Mouse (Mus musculus): Measurements from ENCODE around the gene Hexb. TPM values are rescaled to one million over a fixed set of nuclear protein-coding genes. Genes with fewer than 3 reads are reported as not detected.

Hexb gene
- total and polyA plus RNA-seq, 3 experiments, result 31.0 to 75.7 (median 37.9) TPM

DNA sequence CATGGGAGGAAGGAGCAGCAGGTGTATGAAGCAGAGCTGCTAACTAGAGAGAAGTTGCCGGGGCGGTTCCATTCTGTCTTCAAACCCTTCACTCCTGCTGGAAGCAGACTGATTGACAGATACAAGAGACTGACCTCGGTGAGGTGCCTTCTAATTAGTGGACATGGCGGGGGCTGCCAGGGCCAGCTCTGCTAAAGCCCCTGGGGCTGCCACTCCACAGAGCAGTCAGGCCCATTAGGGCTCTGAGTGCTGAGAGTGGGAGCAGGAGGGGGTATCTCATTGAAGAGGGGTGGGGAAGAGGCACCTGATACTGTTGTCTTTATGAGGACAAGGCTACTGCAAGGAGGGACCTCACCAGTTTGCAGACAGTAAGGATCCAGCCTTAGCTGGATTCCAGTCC lies 17.4 kb upstream of the Hexb start:
- in situ Hi-C loops (cut with MboI; ENCODE audit: low pct_ligation_motif_present, low pct_unique_long_range_greater_than_20kb, low sequenced_read_pairs) (no loop called here), dilution Hi-C loops (cut with MboI; ENCODE audit: extremely low pct_ligation_motif_present, extremely low pct_unique_long_range_greater_than_20kb, low sequenced_read_pairs) (no loop called here)
- TF ChIP-seq MAX (IDR thresholded peaks at IDR 0.05; ENCODE audit: low read length), result no peak
- TF ChIP-seq NRF1 (IDR thresholded peaks at IDR 0.05; ENCODE audit: low read depth, low read length), result no peak
- TF ChIP-seq PAX5 (IDR thresholded peaks at IDR 0.05; ENCODE audit: low read length), result no peak
- TF ChIP-seq ZC3H11A (IDR thresholded peaks at IDR 0.05; ENCODE audit: low read depth, low read length), result no peak
- no peak for TF ChIP-seq MXI1 (IDR thresholded peaks at IDR 0.05; ENCODE audit: low read depth, low read length)
- TF ChIP-seq NELFE (IDR thresholded peaks at IDR 0.05; ENCODE audit: low read depth, low read length), result no peak
- TF ChIP-seq KAT2A (IDR thresholded peaks at IDR 0.05; ENCODE audit: insufficient replicate concordance, low read length), result no peak
- TF ChIP-seq BHLHE40 (IDR thresholded peaks at IDR 0.05; ENCODE audit: low read depth, low read length), result no peak
- TF ChIP-seq MEF2A (IDR thresholded peaks at IDR 0.05; ENCODE audit: borderline replicate concordance, low read depth, low read length), result no peak
- no peak for TF ChIP-seq MYC (IDR thresholded peaks at IDR 0.05; ENCODE audit: low read depth, low read length)
- no peak for TF ChIP-seq POLR2AphosphoS2 (IDR thresholded peaks at IDR 0.05; ENCODE audit: low read depth, low read length)
- Histone ChIP-seq H3K9me3 (replicated peaks; ENCODE audit: low read length) (no peaks in the 10 kb centered on the region), H3K27me3 (replicated peaks) (no peaks in the 10 kb centered on the region), H3K4me3 (replicated peaks in 1 of 3; ENCODE audit: low read depth in 2 of 3, low read length in 2 of 3, poor library complexity in 1 of 3) (no peak overlapping the region), H3K27ac (ENCODE audit: insufficient read depth, low read depth) (no peak overlapping the region), H3K36me3 (replicated peaks in 1 of 2; ENCODE audit: control insufficient read depth in 1 of 2, insufficient read depth in 1 of 2, low read length in 1 of 2) (no peaks in the 10 kb centered on the region), H3K4me1 (ENCODE audit: control insufficient read depth in 1 of 2, insufficient read depth in 2 of 2) (peaks cover 0 to 3% of the 10 kb centered on the region in 2 experiments; a peak in 1 of 4 replicates), H3K9ac (ENCODE audit: insufficient read depth, low read depth) (no peak overlapping the region), H3K4me2 (ENCODE audit: insufficient read depth, low read depth, poor library complexity, severe bottlenecking) (no peak overlapping the region), H3K79me2 (replicated peaks; ENCODE audit: control insufficient read depth, extremely low read depth, insufficient read depth, poor library complexity, severe bottlenecking) (no peaks in the 10 kb centered on the region)
- no peak for DNase-seq (ENCODE audit: extremely low read depth)

DNA sequence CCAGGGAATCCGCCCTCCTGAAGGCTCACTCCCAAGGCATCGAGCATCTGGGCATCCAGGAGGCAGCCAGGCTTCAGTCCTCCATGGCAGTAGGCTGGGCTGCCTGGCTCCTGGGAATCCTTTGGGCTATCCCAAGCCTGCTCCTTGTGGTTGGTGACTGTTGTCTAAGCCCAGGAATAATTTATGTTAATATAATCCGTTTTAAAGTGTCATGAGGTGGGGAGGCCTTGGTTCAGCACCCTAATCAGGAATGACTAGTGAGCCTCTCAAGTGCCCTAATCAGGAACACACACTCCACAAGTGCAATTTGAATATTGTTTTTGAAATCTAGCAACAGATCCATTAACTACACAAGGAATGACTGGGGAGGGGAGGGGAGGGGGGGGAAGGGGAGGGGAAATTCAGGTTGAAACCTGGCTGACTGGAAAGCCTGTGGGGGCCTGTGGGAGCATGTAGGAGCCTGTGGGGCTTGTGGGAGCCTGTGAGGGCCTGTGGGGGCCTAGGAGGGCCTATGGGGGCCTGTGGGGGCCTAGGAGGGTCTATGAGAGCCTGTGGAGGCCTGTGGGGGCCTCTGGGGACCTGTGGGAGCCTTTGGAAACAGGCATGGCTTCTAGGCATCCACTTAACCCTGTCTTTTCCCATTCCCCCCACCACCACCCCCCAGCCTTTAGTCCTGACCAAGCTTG lies 16.6 kb upstream of the Hexb start:
- TF ChIP-seq RCOR1 (conservative IDR thresholded peaks at IDR 0.05; ENCODE audit: low read depth, low read length) (no peak), MXI1 (IDR thresholded peaks at IDR 0.05; ENCODE audit: low read depth, low read length) (no peak), MEF2A (IDR thresholded peaks at IDR 0.05; ENCODE audit: borderline replicate concordance, low read depth, low read length) (no peak), CTCF (conservative IDR thresholded peaks at IDR 0.05 in 1 of 2, IDR thresholded peaks at IDR 0.05 in 1 of 2; ENCODE audit: low read depth in 2 of 2, low read length in 2 of 2) (no peak), ELF1 (IDR thresholded peaks at IDR 0.05; ENCODE audit: low read depth, low read length) (no peak), KAT2A (IDR thresholded peaks at IDR 0.05; ENCODE audit: insufficient replicate concordance, low read length) (no peak), NELFE (IDR thresholded peaks at IDR 0.05; ENCODE audit: low read depth, low read length) (no peak), CHD2 (IDR thresholded peaks at IDR 0.05; ENCODE audit: low read length) (no peak), BHLHE40 (IDR thresholded peaks at IDR 0.05; ENCODE audit: low read depth, low read length) (no peak), ZMIZ1 (IDR thresholded peaks at IDR 0.05; ENCODE audit: low read depth, low read length) (no peak), ZNF384 (IDR thresholded peaks at IDR 0.05; ENCODE audit: low read depth, low read length) (no peak), NRF1 (IDR thresholded peaks at IDR 0.05; ENCODE audit: low read depth, low read length) (no peak), HCFC1 (IDR thresholded peaks at IDR 0.05; ENCODE audit: low read depth, low read length) (no peak), MYC (IDR thresholded peaks at IDR 0.05; ENCODE audit: low read depth, low read length) (no peak), ZKSCAN1 (IDR thresholded peaks at IDR 0.05; ENCODE audit: borderline replicate concordance, low read depth, low read length) (no peak), SIN3A (IDR thresholded peaks at IDR 0.05; ENCODE audit: low read length) (no peak)

More for the DNA sequence above, 16.6 kb upstream of the Hexb start:
- H3K27me3 ChIP-seq (replicated peaks), result no peaks in the 10 kb centered on the region
- H3K9me3 ChIP-seq (replicated peaks; ENCODE audit: low read length), result peaks cover 2% of the 10 kb centered on the region
- peaks cover 0 to 1% of the 10 kb centered on the region in 2 experiments; a peak in 1 of 4 replicates for H3K4me1 ChIP-seq (ENCODE audit: control insufficient read depth in 1 of 2, insufficient read depth in 2 of 2)
- DNase-seq (ENCODE audit: extremely low read depth), result no peak
- H3K36me3 ChIP-seq (replicated peaks in 1 of 2; ENCODE audit: control insufficient read depth in 1 of 2, insufficient read depth in 1 of 2, low read length in 1 of 2), result no peaks in the 10 kb centered on the region
- no peak overlapping the region for H3K9ac ChIP-seq (ENCODE audit: insufficient read depth, low read depth)
- H3K27ac ChIP-seq (ENCODE audit: insufficient read depth, low read depth), result no peak overlapping the region
- H3K4me2 ChIP-seq (ENCODE audit: insufficient read depth, low read depth, poor library complexity, severe bottlenecking), result no peak overlapping the region
- dilution Hi-C loops (cut with MboI; ENCODE audit: extremely low pct_ligation_motif_present, extremely low pct_unique_long_range_greater_than_20kb, low sequenced_read_pairs), result no loop called here
- in situ Hi-C loops (cut with MboI; ENCODE audit: low pct_ligation_motif_present, low pct_unique_long_range_greater_than_20kb, low sequenced_read_pairs), result no loop called here
- H3K4me3 ChIP-seq (replicated peaks in 1 of 3; ENCODE audit: low read depth in 2 of 3, low read length in 2 of 3, poor library complexity in 1 of 3), result no peak overlapping the region
- no peaks in the 10 kb centered on the region for H3K79me2 ChIP-seq (replicated peaks; ENCODE audit: control insufficient read depth, extremely low read depth, insufficient read depth, poor library complexity, severe bottlenecking)
